Comparison of ENCODE assay signal across 12 mouse cellular contexts in genomic region chr15:102963671-102964640, GRCm38 (mm10). TPM values are rescaled to one million over a fixed set of nuclear protein-coding genes. Genes with fewer than 3 reads are reported as not detected.
DNase-seq lines count a peak whose midpoint lies in the region; ATAC-seq and TF ChIP-seq lines count a peak whose summit lies in the region.
"Had no signal": no experiment of that assay in that cellular context is flagged by ENCODE, and none has a peak within 500 bp of the region (broad histone marks: within the 10 kb centered on the region; RNA-seq: fewer than 3 reads in every experiment).

No protein-coding gene starts in this region.

- 1% methylated on average over 28 of the region's 28 CpGs for WGBS in hindbrain, embryonic 10.5 days
- WGBS in hindbrain, embryonic 14.5 days, result 2% methylated on average over 28 of the region's 28 CpGs
- 2% methylated on average over 28 of the region's 28 CpGs for WGBS in intestine, postnatal 0 days
- 2% methylated on average over 28 of the region's 28 CpGs for WGBS in hindbrain, embryonic 16.5 days

- peak; percentile 75 for DNase-seq in hindbrain, embryonic 10.5 days (ENCODE audit: low spot score)
- DNase-seq in hindbrain, embryonic 14.5 days (ENCODE audit: low spot score), result no peak
- DNase-seq in Muller cell, postnatal 12 days (ENCODE audit: inconsistent ontology term), result peak; percentile 48
- no peak for DNase-seq in cerebellum, adult 11 months
- DNase-seq: right cerebral cortex, postnatal 25 days; thymus, postnatal 4 days had no signal

- peaks cover 100% of the 10 kb centered on the region for H3K27me3 ChIP-seq in hindbrain, embryonic 10.5 days (ENCODE audit: insufficient read depth, poor library complexity, severe bottlenecking)
- peaks cover 99% of the 10 kb centered on the region for H3K27me3 ChIP-seq in hindbrain, embryonic 14.5 days (ENCODE audit: control insufficient read depth, insufficient read depth, low read length)
- peaks cover 95% of the 10 kb centered on the region for H3K27me3 ChIP-seq in intestine, postnatal 0 days (replicated peaks; ENCODE audit: control insufficient read depth, insufficient read depth, low read length)
- peaks cover 94% of the 10 kb centered on the region for H3K27me3 ChIP-seq in megakaryocyte, embryonic 14.5 days (replicated peaks)
- peaks cover 86% of the 10 kb centered on the region for H3K27me3 ChIP-seq in hindbrain, embryonic 16.5 days (replicated peaks; ENCODE audit: control insufficient read depth, insufficient read depth, low read length)

- H3K27ac ChIP-seq in hindbrain, embryonic 10.5 days, result no peak overlapping the region
- H3K27ac ChIP-seq in hindbrain, embryonic 14.5 days, result no peak overlapping the region
- no peak overlapping the region for H3K27ac ChIP-seq in intestine, postnatal 0 days (ENCODE audit: low read depth, low read length)
- H3K27ac ChIP-seq in hindbrain, embryonic 16.5 days (ENCODE audit: low read depth, low read length), result no peak overlapping the region
- H3K27ac ChIP-seq: hindbrain, postnatal 0 days had no signal

- ATAC-seq in hindbrain, embryonic 14.5 days (ENCODE audit: low FRiP score), result no peak
- no peak for ATAC-seq in intestine, postnatal 0 days
- no peak for ATAC-seq in hindbrain, embryonic 16.5 days
- ATAC-seq in erythroid progenitor cell, adult 5-6 weeks (replicated peaks; ENCODE audit: low FRiP score, poor library complexity, severe bottlenecking), result no peak
- ATAC-seq: forebrain, embryonic 14.5 days; hindbrain, postnatal 0 days had no signal

- no peaks in the 10 kb centered on the region for H3K36me3 ChIP-seq in hindbrain, embryonic 10.5 days
- H3K36me3 ChIP-seq in hindbrain, embryonic 14.5 days (replicated peaks; ENCODE audit: control insufficient read depth, insufficient read depth), result no peaks in the 10 kb centered on the region
- H3K36me3 ChIP-seq in intestine, postnatal 0 days (ENCODE audit: control insufficient read depth, insufficient read depth), result no peaks in the 10 kb centered on the region
- no peaks in the 10 kb centered on the region for H3K36me3 ChIP-seq in megakaryocyte, embryonic 14.5 days (replicated peaks; ENCODE audit: low read length)
- H3K36me3 ChIP-seq in hindbrain, embryonic 16.5 days (ENCODE audit: control insufficient read depth, insufficient read depth, low read length), result no peaks in the 10 kb centered on the region

- H3K4me2 ChIP-seq in hindbrain, embryonic 14.5 days (replicated peaks), result no peak overlapping the region
- H3K4me2 ChIP-seq in intestine, postnatal 0 days (replicated peaks; ENCODE audit: low read depth), result peak overlapping the region; percentile 41
- no peak overlapping the region for H3K4me2 ChIP-seq in hindbrain, embryonic 16.5 days (ENCODE audit: low read length)

- no peak overlapping the region for H3K4me3 ChIP-seq in hindbrain, embryonic 10.5 days
- H3K4me3 ChIP-seq in hindbrain, embryonic 14.5 days (replicated peaks; ENCODE audit: low read length), result no peak overlapping the region
- peak overlapping the region; percentile 11; the same call in 1 of the 2 replicates for H3K4me3 ChIP-seq in intestine, postnatal 0 days (ENCODE audit: low read depth, low read length)
- peak overlapping the region; percentile 78 for H3K4me3 ChIP-seq in megakaryocyte, embryonic 14.5 days (replicated peaks)
- H3K4me3 ChIP-seq in hindbrain, embryonic 16.5 days (ENCODE audit: low read length), result no peak overlapping the region

- no peaks in the 10 kb centered on the region for H3K9me3 ChIP-seq in hindbrain, embryonic 10.5 days
- no peaks in the 10 kb centered on the region for H3K9me3 ChIP-seq in hindbrain, embryonic 14.5 days (ENCODE audit: control insufficient read depth, low read length)
- H3K9me3 ChIP-seq in intestine, postnatal 0 days (ENCODE audit: control insufficient read depth), result no peaks in the 10 kb centered on the region
- no peaks in the 10 kb centered on the region; the same call in 1 of the 2 replicates for H3K9me3 ChIP-seq in megakaryocyte, embryonic 14.5 days
- no peaks in the 10 kb centered on the region for H3K9me3 ChIP-seq in hindbrain, embryonic 16.5 days (ENCODE audit: control insufficient read depth, low read length)

- H3K4me1 ChIP-seq in hindbrain, embryonic 10.5 days (replicated peaks), result no peaks in the 10 kb centered on the region; the same call in 1 of the 2 replicates
- H3K4me1 ChIP-seq in hindbrain, embryonic 14.5 days (replicated peaks; ENCODE audit: control insufficient read depth, insufficient read depth, low read length), result no peaks in the 10 kb centered on the region
- H3K4me1 ChIP-seq in intestine, postnatal 0 days (replicated peaks; ENCODE audit: control insufficient read depth, insufficient read depth, low read length), result no peaks in the 10 kb centered on the region
- H3K4me1 ChIP-seq in megakaryocyte, embryonic 14.5 days, result peaks cover 47% of the 10 kb centered on the region
- H3K4me1 ChIP-seq in hindbrain, embryonic 16.5 days (ENCODE audit: control insufficient read depth, insufficient read depth, low read depth, low read length), result peaks cover 4% of the 10 kb centered on the region; the same call in 1 of the 2 replicates

- no peak for TF ChIP-seq CTCF in intestine, postnatal 0 days (IDR thresholded peaks at IDR 0.05; ENCODE audit: low read depth)

- H3K9ac ChIP-seq in hindbrain, embryonic 14.5 days, result no peak overlapping the region
- no peak overlapping the region for H3K9ac ChIP-seq in intestine, postnatal 0 days (ENCODE audit: low read depth, low read length)
- no peak overlapping the region for H3K9ac ChIP-seq in hindbrain, embryonic 16.5 days (ENCODE audit: low read depth, low read length)

RNA-seq across cellular contexts. Expression of gene Hoxc10, which starts 2.6 kb away (rescaled TPM):
- polyA plus RNA-seq in hindbrain, embryonic 10.5 days (2016; fragmentation: Nextera tagmentation; extraction: Ambion mirVana), result not detected in 2 replicates
- polyA plus RNA-seq in hindbrain, embryonic 14.5 days (2014; fragmentation: Nextera tagmentation; extraction: Ambion mirVana), result not detected in 2 replicates
- 0.25 TPM in 1 of 2 replicates, not detected in the other for polyA plus RNA-seq in intestine, postnatal 0 days (2015; fragmentation: Nextera tagmentation; extraction: Ambion mirVana)
- polyA plus RNA-seq in megakaryocyte, embryonic 14.5 days (2012; ENCODE audit: insufficient read depth, low replicate concordance), result 0.08 TPM in 1 of 2 replicates, not detected in the other
- not detected in 2 replicates for polyA plus RNA-seq in hindbrain, embryonic 16.5 days (2015; fragmentation: Nextera tagmentation; extraction: Ambion mirVana)
- not detected in 2 replicates for total RNA-seq in erythroid progenitor cell, adult 5-6 weeks (2015; ENCODE audit: low replicate concordance)
- total RNA-seq in erythroid progenitor cell, adult 5-6 weeks (2017; ENCODE audit: low replicate concordance), result not detected in 2 replicates
- total RNA-seq: hindbrain, postnatal 0 days had no signal
- polyA plus RNA-seq: forebrain, embryonic 14.5 days; hindbrain, postnatal 0 days had no signal

RNA-seq across cellular contexts. Expression of gene Hoxc5, which starts 3.3 kb away (rescaled TPM):
- polyA plus RNA-seq in hindbrain, embryonic 10.5 days (2016; fragmentation: Nextera tagmentation; extraction: Ambion mirVana), result 0.37 and 10.8 TPM in 2 replicates
- 25.0 and 32.2 TPM in 2 replicates for polyA plus RNA-seq in hindbrain, embryonic 14.5 days (2014; fragmentation: Nextera tagmentation; extraction: Ambion mirVana)
- 3.4 and 3.9 TPM in 2 replicates for polyA plus RNA-seq in intestine, postnatal 0 days (2015; fragmentation: Nextera tagmentation; extraction: Ambion mirVana)
- not detected in 2 replicates for polyA plus RNA-seq in megakaryocyte, embryonic 14.5 days (2012; ENCODE audit: insufficient read depth, low replicate concordance)
- polyA plus RNA-seq in hindbrain, embryonic 16.5 days (2015; fragmentation: Nextera tagmentation; extraction: Ambion mirVana), result 19.1 and 20.4 TPM in 2 replicates
- not detected in 2 replicates for total RNA-seq in erythroid progenitor cell, adult 5-6 weeks (2015; ENCODE audit: low replicate concordance)
- not detected in 2 replicates for total RNA-seq in erythroid progenitor cell, adult 5-6 weeks (2017; ENCODE audit: low replicate concordance)
- polyA plus RNA-seq: forebrain, embryonic 14.5 days had no signal

RNA-seq across cellular contexts. Expression of gene Hoxc11, which starts 9.7 kb away (rescaled TPM):
- polyA plus RNA-seq in hindbrain, embryonic 10.5 days (2016; fragmentation: Nextera tagmentation; extraction: Ambion mirVana), result not detected in 2 replicates
- not detected in 2 replicates for polyA plus RNA-seq in hindbrain, embryonic 14.5 days (2014; fragmentation: Nextera tagmentation; extraction: Ambion mirVana)
- polyA plus RNA-seq in intestine, postnatal 0 days (2015; fragmentation: Nextera tagmentation; extraction: Ambion mirVana), result not detected in 2 replicates
- polyA plus RNA-seq in megakaryocyte, embryonic 14.5 days (2012; ENCODE audit: insufficient read depth, low replicate concordance), result not detected in 2 replicates
- not detected in 2 replicates for polyA plus RNA-seq in hindbrain, embryonic 16.5 days (2015; fragmentation: Nextera tagmentation; extraction: Ambion mirVana)
- total RNA-seq in erythroid progenitor cell, adult 5-6 weeks (2015; ENCODE audit: low replicate concordance), result not detected in 2 replicates
- total RNA-seq in erythroid progenitor cell, adult 5-6 weeks (2017; ENCODE audit: low replicate concordance), result not detected in 2 replicates
- total RNA-seq: hindbrain, postnatal 0 days had no signal
- polyA plus RNA-seq: forebrain, embryonic 14.5 days; hindbrain, postnatal 0 days had no signal

RNA-seq across cellular contexts. Expression of gene Hoxc9, which starts 12.3 kb away (rescaled TPM):
- not detected in 2 replicates for polyA plus RNA-seq in hindbrain, embryonic 10.5 days (2016; fragmentation: Nextera tagmentation; extraction: Ambion mirVana)
- polyA plus RNA-seq in hindbrain, embryonic 14.5 days (2014; fragmentation: Nextera tagmentation; extraction: Ambion mirVana), result 0.25 and 0.75 TPM in 2 replicates
- polyA plus RNA-seq in intestine, postnatal 0 days (2015; fragmentation: Nextera tagmentation; extraction: Ambion mirVana), result 0.43 and 0.58 TPM in 2 replicates
- polyA plus RNA-seq in megakaryocyte, embryonic 14.5 days (2012; ENCODE audit: insufficient read depth, low replicate concordance), result not detected in 2 replicates
- polyA plus RNA-seq in hindbrain, embryonic 16.5 days (2015; fragmentation: Nextera tagmentation; extraction: Ambion mirVana), result 0.16 and 0.31 TPM in 2 replicates
- not detected in 2 replicates for total RNA-seq in erythroid progenitor cell, adult 5-6 weeks (2015; ENCODE audit: low replicate concordance)
- not detected in 2 replicates for total RNA-seq in erythroid progenitor cell, adult 5-6 weeks (2017; ENCODE audit: low replicate concordance)
- total RNA-seq: hindbrain, postnatal 0 days had no signal
- polyA plus RNA-seq: forebrain, embryonic 14.5 days; hindbrain, postnatal 0 days had no signal

RNA-seq across cellular contexts. Expression of gene Hoxc8, which starts 26.5 kb away (rescaled TPM):
- polyA plus RNA-seq in hindbrain, embryonic 10.5 days (2016; fragmentation: Nextera tagmentation; extraction: Ambion mirVana), result not detected in 2 replicates
- polyA plus RNA-seq in hindbrain, embryonic 14.5 days (2014; fragmentation: Nextera tagmentation; extraction: Ambion mirVana), result 9.2 and 22.9 TPM in 2 replicates
- polyA plus RNA-seq in intestine, postnatal 0 days (2015; fragmentation: Nextera tagmentation; extraction: Ambion mirVana), result 3.5 and 4.6 TPM in 2 replicates
- polyA plus RNA-seq in megakaryocyte, embryonic 14.5 days (2012; ENCODE audit: insufficient read depth, low replicate concordance), result 0.04 TPM in 1 of 2 replicates, not detected in the other
- 3.2 and 9.9 TPM in 2 replicates for polyA plus RNA-seq in hindbrain, embryonic 16.5 days (2015; fragmentation: Nextera tagmentation; extraction: Ambion mirVana)
- not detected in 2 replicates for total RNA-seq in erythroid progenitor cell, adult 5-6 weeks (2015; ENCODE audit: low replicate concordance)
- total RNA-seq in erythroid progenitor cell, adult 5-6 weeks (2017; ENCODE audit: low replicate concordance), result not detected in 2 replicates
- polyA plus RNA-seq: forebrain, embryonic 14.5 days; hindbrain, postnatal 0 days had no signal

Comparison
In these comparisons a context has a peak if more than half of its experiments do, and no peak if none do; other contexts are left out.
1. DNase-seq: peak in hindbrain, embryonic 10.5 days (single experiment) and Muller cell, postnatal 12 days (single experiment); none in hindbrain, embryonic 14.5 days (single experiment) and cerebellum, adult 11 months (single experiment).
2. H3K4me3 ChIP-seq: peak in intestine, postnatal 0 days (single experiment) and megakaryocyte, embryonic 14.5 days (single experiment); none in hindbrain, embryonic 10.5 days (single experiment), hindbrain, embryonic 14.5 days (single experiment) and hindbrain, embryonic 16.5 days (single experiment).